Mouse (Mus musculus) heart, adult 2 months (tissue): ENCODE data around the gene Gm28729. TPM values are rescaled to one million over a fixed set of nuclear protein-coding genes. Genes with fewer than 3 reads are reported as not detected.
A peak's percentile ranks its signal among the peaks of the same experiment; 100 is the strongest.

Experiments
- DNase-seq, 2 experiments: peaks; one replicate each; pipeline ENCODE4 v3.0.0; 2021
- H3K27ac ChIP-seq: fragments of 200-600 bp; 2 replicates; pipeline ENCODE4 v1.8.1; 2022
- H3K27me3 ChIP-seq: fragments of 200-500 bp; 2 replicates; pipeline ENCODE4 v1.6.1; 2012; ENCODE audit warnings: mild to moderate bottlenecking, low read length, inconsistent platforms, mixed read lengths; ENCODE audit not compliant: control insufficient read depth, insufficient read depth
- H3K36me3 ChIP-seq: fragments of 200-500 bp; 2 replicates; pipeline ENCODE4 v1.6.1; 2012; ENCODE audit warnings: low read length, inconsistent platforms; ENCODE audit not compliant: control insufficient read depth, insufficient read depth
- H3K4me1 ChIP-seq: fragments of 200-500 bp; 2 replicates; pipeline ENCODE4 v1.6.1; 2011; ENCODE audit warnings: low read length; ENCODE audit not compliant: control insufficient read depth, insufficient read depth
- H3K4me3 ChIP-seq: fragments of 200-600 bp; 2 replicates; pipeline ENCODE4 v1.8.1; 2022
- H3K79me2 ChIP-seq: fragments of 200-500 bp; replicated peaks from 2 replicates; pipeline ENCODE4 v1.6.1; 2012; ENCODE audit warnings: mild to moderate bottlenecking, inconsistent platforms, low read length, moderate library complexity, mixed read lengths; ENCODE audit not compliant: control insufficient read depth, insufficient read depth
- H3K9ac ChIP-seq: fragments of 200-500 bp; 2 replicates; pipeline ENCODE4 v1.6.1; 2012; ENCODE audit warnings: low read depth, mild to moderate bottlenecking, control low read depth, inconsistent platforms, low read length, mixed read lengths
- CTCF ChIP-seq: fragments of 200-600 bp; IDR thresholded peaks from 2 replicates; pipeline ENCODE4 v1.8.1; 2022; ENCODE audit warnings: antibody characterized with exemption, mild to moderate bottlenecking, moderate library complexity
- EP300 ChIP-seq: fragments of 200-500 bp; IDR thresholded peaks from 2 replicates; pipeline ENCODE4 v1.6.1; 2011; ENCODE audit warnings: low read depth, low read length, control low read depth; ENCODE audit not compliant: insufficient read depth
- POLR2A ChIP-seq: fragments of 200-500 bp; IDR thresholded peaks from 2 replicates; pipeline ENCODE4 v1.6.1; 2011; ENCODE audit warnings: mild to moderate bottlenecking, low read depth, low read length, control low read depth; ENCODE audit not compliant: insufficient read depth
- WGBS: fragments of 180-500 bp; shearing (Covaris S2); methylation state at CpG from one replicate; pipeline ENCODE4 v1.1.7; 2018; 5-methylcytosine and 5-hydroxymethylcytosine counted together
- intact Hi-C: fragments of 180-260 bp; cut with DNase I; formaldehyde crosslinking; loops from one replicate; pipeline ENCODE4 v1.15.1; 2025
- polyA plus RNA-seq: library from polyadenylated mRNA; depleted of rRNA; stranded (reverse); fragments of >200 nt; gene quantifications from 2 replicates; pipeline ENCODE4 v1.2.3, GENCODE M21; 2012; rRNA removed
- total RNA-seq, 2 experiments: library from RNA; stranded (reverse); gene quantifications; 2 replicates each; pipeline ENCODE4 v1.2.3; 2021

The Gm28729 gene
- total and polyA plus RNA-seq, 3 experiments, result not detected

- intact Hi-C loops, result loop anchor here (5.0 kb wide), 2 partner anchors 40 to 85 kb away; no protein-coding TSS in a partner anchor
- H3K9ac ChIP-seq, result peak overlapping the region; percentile 74
- no peak for DNase-seq
- H3K36me3 ChIP-seq, result no peaks in the 10 kb centered on the region
- no peaks in the 10 kb centered on the region for H3K27me3 ChIP-seq
- TF ChIP-seq CTCF, result no peak
- no peak for TF ChIP-seq POLR2A
- no peak for TF ChIP-seq EP300
- peak overlapping the region; percentile 62 for H3K4me3 ChIP-seq
- peak overlapping the region; percentile 81 for H3K27ac ChIP-seq
- H3K4me1 ChIP-seq, result peaks cover 8% of the 10 kb centered on the region
- no peaks in the 10 kb centered on the region for H3K79me2 ChIP-seq
- 18% methylated on average over 28 of the region's 28 CpGs for WGBS
Observed at GRCm38 (mm10) chr9:96436901-96437804, 87.9 kb downstream of the Gm28729 start.

Other genes starting within 250 kb of the Gm28729 start
- 10 to 100 TPM; 55.5 to 56.9 TPM for gene Atp1b3, start 160.8 kb downstream of the Gm28729 start, total RNA-seq
- 36.5 and 42.8 TPM in 2 replicates for gene Atp1b3, start 160.8 kb downstream of the Gm28729 start, polyA plus RNA-seq
- gene Rnf7, start 46.6 kb downstream of the Gm28729 start, total RNA-seq, result 10 to 100 TPM; 75.8 to 84.5 TPM
- 195 and 197 TPM in 2 replicates for gene Rnf7, start 46.6 kb downstream of the Gm28729 start, polyA plus RNA-seq
- 1 to 10 TPM; 5.5 to 6.0 TPM for gene Rasa2, start 106.4 kb upstream of the Gm28729 start, total RNA-seq
- 2.1 and 3.0 TPM in 2 replicates for gene Rasa2, start 106.4 kb upstream of the Gm28729 start, polyA plus RNA-seq
- 10 to 100 TPM; 42.3 to 43.5 TPM for gene Zbtb38, start 227.6 kb upstream of the Gm28729 start, total RNA-seq
- 9.0 and 16.0 TPM in 2 replicates for gene Zbtb38, start 227.6 kb upstream of the Gm28729 start, polyA plus RNA-seq